Mouse (Mus musculus) v-Abl transformed pro-B cells (cell line): ENCODE results near the gene Atxn1.

ENCODE experiments used
- in situ Hi-C, 2 experiments: fragments of 400-800 bp; cut with MboI; formaldehyde crosslinking; loops; one replicate each; pipeline ENCODE4 v1.15.1; 2025; ENCODE audit not compliant: unreplicated experiment in 2 of 2

The Atxn1 gene

DNA sequence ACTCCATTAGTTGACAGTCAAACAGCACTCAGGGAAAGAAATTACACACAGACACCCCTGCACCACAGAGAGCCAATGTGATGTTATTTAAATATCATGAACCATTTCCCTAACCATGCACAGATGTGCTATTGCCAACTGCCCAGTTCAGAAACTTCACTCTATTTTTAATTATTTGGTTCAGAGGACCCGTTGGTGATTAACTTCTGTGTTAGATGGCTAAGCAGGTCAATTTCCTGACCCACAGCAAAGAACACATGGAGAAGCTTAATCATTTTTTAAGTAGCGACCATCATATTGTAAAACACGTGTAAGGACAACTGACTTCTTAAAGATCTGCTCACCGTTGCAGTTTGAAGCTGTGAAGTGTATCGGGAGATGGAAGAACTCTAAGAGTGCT, 26.7 kb downstream of the Atxn1 start:
- in situ Hi-C loops: no loop called here

DNA sequence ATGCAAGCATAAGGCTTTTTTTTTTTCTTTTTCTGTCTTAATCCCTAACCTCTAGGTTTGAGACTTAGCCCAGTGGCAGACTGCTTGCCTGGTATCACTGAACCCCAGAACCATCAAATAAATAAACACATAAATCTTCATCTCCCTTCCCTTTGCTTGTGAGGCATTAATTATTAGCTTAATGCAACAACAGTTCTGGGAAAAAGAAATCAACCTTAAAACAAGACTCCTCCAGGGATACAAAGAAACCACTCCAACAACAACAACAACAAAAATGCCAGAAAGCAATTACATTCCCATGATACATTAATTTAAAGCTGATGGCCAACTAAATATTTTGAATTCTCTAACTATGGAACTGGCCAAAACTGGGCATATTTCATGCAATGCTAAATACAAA, 28.0 kb downstream of the Atxn1 start:
- in situ Hi-C loops: no loop called here

DNA sequence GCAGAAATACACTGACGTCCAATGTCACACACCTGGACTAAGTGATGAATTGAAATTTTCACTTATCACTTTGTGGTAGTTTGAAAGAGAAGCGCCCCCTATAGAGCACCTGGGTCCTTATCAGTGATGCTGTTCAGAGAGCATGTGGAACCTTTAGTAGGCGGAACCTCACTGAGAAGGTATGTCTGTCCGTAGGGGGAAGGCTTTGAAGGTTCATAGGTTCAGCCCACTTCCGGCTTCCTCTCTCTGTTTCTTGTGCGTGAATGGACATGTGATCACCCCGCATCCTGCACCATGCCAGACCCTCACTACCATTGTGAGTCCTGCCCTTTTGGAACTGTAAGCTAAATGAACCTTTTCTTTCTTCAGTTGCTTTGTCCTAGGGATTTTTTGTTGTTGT, 29.0 kb downstream of the Atxn1 start:
- in situ Hi-C loops: no loop called here

DNA sequence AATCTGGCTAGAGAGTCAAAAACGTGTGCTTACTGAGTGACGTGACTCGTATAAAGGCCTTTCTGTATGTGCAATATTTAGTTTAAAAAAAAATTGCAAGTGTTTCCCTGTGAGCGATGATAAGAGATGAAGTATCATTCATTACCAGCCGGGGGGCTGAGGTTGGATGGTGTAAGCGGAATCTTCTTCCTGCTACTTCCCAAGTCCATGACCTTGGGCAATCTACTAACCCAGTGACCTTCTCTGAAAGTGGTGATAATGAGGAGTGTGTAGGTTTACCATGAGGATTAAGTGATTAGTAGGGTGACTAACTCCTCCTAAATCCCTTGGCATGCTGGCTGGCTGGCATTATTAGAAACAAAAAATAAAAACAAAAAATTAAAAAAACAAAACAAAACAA, 30.0 kb downstream of the Atxn1 start:
- in situ Hi-C loops: no loop called here

DNA sequence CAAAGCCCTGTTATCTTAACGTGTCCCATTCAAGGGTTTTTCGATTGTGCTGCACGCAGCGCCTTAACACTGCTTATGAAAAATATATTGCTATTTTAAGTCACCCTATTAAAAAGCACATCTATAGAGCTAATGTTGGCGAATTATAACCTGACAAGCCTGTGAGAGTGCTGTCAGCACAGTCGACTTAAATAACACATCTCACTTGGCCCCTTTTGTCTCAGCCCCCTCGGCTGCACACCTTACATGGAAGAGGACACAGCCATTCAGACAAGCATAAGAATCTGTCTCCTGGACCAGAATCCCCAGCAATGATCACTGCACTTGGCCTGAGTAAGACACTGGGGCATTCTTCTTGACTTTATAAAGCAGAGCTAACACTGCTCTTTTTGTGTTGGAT, 30.7 kb downstream of the Atxn1 start:
- in situ Hi-C loops: no loop called here

DNA sequence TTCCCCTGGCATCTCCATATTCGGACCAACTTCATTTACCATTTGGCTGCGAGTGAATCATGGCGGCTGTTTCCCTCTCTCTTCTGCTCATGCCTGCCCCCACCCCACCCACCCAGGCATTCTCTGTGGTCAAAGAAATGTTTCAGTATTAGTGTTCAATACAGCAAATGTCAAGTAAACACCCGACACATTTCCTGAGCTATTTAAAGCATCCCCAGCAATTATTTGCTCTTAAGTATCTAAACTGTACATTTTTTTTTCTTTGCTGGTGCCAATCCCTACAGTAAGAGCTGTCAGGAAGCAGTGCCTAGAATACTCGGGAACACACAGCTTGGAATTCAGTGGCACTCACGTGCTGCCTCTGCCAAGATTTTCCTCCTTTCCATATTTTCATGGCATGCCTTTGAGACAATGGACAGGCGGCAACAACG, 32.3 kb downstream of the Atxn1 start:
- in situ Hi-C loops: no loop called here

DNA sequence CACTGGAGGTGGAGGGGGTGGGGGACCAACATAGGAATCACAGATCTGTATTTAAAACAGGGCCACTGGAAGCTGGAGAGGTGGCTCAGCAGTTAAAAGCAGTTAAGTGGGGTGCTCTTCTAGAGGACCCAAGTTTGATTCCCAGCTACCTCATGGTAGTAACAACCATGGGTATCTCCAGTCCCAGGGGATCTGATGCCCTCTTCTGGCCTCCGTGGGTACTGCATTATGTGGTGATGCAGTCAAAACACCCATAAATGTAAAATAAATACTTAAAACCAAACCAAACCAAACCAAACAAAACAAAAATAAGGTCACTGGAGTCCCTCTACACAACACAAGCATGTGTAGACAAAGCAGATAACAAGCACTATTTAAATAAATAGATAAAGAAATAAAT, 32.9 kb downstream of the Atxn1 start:
- in situ Hi-C loops: no loop called here

DNA sequence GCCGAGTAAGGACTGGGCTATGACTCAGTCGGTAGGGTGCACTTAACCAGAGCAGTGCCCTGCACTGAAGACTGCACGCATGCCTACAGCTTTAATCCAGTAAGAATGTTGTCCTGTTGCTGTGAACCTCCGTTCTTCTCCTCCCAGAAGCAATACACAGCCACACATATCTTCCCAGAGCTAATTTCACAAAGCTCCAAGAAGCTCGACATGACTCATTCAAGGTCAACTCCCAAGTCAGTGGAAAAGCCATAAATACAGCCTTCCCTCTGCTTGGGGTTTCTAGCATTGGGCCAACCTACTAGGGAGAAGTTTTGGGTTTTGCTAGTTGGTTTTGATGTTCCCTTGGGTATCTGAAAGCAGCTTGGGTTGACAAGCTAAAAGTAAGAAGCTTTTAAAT, 33.6 kb downstream of the Atxn1 start:
- in situ Hi-C loops: no loop called here

DNA sequence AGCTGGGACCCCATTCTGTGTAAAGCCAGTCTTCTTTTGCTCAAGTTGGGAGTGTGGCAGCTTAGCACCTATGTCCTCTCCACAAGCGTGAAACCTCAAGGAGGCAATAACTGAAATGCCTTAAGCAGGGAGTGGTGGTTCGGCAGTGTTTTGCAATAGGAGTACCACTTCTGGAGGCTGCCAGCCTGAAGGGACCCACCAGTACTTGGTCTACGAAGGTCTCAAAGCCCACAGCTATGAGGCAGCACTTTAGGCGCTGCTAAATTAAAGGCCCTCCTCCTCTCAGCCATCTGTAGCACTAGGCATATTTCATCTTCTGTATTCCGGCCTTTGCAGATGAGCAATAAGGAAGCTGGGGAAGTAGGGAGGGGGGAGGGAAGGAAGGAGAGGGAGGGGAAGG, 35.1 kb downstream of the Atxn1 start:
- in situ Hi-C loops: no loop called here

DNA sequence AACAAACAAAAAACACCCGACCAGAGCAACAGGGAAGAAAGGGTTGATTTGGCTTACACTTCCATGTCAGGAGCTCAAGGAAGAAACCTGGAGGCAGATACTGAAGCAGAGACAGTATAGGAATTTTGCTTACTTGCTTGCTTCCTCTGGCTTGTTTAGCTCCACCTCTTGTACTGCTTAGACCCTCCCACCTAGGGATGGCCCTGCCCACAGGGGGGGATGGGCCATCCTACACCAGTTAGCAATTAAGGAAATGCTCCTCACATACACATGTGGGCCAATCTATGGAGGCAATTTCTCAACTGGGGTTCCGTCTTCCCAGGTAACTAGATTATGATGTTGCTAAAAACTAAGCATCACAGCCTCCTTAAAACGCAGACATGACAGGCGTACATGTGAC, 39.5 kb downstream of the Atxn1 start:
- in situ Hi-C loops: no loop called here

DNA sequence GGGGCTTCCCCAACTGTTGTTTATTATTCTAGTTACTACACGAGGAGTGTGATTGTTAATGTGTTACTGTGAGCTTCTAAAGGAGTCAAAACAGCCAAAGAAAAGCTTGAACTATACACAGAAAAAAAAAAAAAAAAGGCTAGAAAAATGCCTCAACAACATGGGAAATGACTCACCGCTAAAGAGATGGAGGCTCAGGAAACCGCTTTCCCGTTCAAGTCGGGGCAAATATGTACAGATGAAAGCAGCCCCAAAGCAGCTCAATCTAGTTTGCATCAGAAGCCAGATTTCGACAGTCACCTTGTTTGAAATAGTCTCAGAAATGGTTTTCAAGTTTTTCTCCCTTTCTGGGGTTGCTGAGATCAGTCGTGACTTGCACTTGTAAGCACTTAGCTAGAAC, 40.3 kb downstream of the Atxn1 start:
- in situ Hi-C loops: no loop called here

DNA sequence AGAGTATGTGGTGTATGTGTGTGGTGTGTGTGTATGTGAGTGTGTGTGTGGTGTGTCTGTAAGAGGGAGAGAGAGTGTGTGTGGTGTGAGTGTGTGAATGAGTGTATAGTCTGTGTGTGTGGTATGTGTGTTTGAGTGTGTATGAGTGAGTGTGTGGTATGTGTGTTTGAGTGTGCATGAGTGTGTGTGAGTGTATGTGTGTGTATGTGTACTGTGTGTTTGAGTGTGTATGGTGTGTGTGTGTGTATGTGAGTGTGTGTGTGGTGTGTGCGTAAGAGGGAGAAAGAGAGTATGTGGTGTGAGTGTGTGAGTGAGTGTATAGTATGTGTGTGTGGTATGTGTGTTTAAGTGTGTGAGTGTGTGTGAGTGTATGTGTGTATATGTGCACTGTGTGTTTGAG, 41.7 kb downstream of the Atxn1 start:
- in situ Hi-C loops: no loop called here

DNA sequence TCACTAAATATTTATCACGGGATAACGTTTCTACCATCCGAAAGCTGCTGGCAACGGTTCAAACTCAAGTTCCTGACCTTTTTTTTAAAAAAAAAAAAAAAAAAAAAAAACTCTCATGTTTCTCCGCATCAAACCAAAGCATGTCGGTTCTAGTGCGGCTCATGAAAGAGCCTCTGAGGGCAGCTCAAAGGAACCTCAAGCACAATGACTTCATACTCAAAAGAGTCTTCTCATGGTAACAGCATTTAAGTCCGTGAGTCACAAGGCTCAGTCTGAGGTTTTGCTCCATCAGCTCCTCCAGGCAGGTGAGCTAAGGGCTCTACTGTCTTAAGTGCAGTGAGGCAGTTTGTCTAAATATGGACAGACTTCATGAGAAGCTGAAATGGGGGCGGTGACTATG, 42.3 kb downstream of the Atxn1 start:
- in situ Hi-C loops: no loop called here

DNA sequence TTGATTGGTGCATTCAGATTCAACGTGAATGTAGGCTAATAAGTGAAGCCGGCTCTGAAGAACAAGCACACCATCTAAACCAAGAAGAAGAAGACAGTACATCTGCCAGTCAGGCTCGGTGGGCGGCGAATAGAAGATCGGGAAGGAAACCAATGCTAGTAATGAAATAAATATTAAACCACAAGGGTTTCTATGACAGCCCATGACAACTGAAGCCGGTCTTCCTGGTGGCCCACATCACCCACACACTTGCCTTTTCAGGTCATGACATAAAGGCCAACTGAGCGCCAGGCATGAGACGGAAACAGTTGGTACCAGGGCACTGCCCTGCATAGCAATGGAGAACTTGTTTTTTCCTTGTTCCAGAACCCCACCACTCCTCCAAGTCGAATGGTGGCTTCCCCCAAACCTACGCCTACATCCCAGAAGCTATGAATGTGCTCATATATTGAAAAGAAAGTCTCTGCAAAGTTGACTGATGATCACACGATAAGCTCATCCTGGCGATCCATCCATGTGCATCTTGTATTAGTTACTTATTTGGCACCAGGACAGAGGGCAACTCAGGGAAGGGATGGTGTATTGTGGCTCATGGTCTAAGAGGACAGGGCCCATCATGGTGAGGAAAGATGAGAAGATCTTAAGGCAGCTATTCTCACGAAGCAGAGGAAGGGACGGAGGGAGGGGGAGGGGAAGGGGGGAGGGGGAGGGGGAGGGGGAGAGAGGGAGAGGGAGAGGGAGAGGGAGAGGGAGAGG, 45.7 kb downstream of the Atxn1 start:
- in situ Hi-C loops: no loop called here

DNA sequence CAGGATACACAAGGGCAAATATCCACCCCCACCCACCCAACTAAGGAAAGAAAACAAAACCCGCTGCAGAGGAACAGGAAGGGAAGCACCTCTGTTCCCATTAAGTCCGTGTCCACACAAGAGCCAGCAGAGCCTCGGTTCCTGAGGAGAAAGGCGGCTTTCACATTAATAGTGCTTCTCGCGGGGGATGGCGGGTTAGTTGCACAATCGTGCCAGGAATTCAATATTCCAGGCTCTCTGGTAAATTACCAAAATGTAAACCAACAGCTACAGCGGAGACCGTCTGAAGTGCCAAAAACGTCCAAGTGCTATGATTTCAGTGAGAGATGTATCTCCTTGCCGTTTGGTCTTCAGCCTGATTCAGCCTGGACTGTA, 46.8 kb downstream of the Atxn1 start:
- in situ Hi-C loops: no loop called here

DNA sequence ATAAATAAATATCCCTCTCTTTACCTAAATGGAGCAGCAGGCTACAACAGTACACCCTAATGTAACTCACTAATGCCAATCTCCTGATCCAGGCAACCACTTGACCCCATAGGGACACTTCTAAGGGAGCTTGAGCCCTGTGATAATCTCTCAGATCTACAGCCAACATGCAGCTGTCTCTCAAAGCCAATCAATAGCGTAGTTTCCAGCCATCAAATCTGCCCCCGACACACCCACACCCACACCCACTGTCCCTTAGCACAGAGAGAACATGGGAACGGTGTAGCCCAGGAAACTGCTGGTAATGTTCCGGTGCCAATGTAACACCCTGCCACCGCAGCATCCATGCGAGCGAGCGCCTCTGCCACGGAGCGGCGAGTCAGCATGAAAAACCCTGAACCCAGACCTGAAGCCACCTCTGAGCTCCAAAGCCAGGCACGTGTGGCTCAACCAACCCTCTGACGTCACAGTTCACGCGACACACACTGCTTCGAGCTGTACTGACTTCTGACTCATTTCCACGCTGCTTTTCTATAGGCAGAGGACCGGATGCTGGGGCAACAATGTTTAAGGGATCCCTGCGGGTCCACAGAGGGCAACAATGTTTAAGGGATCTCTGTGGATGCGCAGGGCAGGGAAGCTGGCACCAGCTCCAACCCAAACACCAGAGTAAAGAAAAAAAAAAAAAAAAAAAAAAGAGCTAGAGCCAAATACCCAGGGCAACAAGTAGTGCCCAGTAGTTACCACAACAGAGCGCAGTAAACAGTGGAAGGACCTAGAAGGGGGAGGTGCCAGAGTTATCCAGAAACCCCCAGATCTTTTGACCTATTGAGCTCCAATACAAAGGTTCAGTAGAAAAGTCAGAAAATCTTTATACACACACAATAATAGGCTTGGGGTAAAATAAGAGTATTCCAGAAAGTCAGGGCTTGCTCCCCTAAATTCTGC, 47.5 kb downstream of the Atxn1 start:
- in situ Hi-C loops: no loop called here

DNA sequence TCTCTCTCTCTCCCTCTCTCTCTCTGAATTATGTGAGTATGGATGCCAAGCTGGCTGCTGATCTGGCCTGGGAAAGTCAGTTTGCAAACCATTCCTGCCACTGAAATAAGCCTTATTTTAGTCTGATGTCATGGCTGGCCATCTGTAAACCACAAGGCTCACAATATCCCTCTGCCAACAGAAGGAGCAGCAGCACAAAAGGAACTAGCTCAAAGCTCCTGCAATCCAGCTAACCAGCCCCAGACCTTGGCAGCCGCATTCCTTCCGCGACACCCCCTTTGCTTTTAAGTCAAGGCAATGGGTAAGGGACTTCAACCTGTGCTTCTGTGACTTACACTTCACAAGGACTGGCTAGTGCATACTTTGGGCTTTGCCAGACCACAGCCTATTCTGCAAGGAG, 48.9 kb downstream of the Atxn1 start:
- in situ Hi-C loops: no loop called here

DNA sequence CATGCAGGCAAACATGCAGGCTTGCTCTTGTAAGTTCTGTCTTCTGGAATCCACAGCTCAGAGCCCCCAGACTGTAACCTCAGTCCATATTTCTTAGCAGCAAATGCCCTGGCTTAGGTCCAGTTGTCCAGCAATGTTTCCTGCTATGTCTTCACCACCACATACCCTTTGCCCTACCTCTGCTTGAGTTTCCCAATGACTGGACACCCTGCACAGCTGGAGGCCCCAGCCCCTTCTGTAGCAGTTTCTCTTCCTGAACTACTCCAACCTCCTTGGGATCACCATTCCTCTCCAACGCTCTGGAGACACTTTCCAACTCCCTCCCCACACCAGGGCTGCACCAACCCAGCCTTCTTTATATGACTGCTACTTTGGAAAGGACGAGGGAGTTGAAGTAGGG, 49.8 kb downstream of the Atxn1 start:
- in situ Hi-C loops: no loop called here

DNA sequence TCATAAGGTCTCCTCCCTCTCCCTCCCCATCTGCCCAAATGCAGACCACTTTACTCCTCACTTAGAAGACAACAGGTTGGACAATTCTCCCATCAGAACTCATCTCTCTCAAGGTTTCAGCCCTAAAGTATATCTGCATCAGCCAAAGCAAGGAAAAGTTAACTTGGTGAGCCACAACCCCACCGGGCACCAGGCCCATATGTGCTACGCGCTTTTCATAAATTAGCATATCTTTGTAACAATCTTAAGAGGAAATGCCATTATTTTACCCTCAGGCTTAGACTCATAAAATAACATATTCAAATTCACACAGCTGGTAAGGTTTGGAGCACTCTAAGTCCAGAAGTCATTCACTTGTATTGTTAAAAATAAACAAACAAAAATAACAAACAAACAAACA, 50.7 kb downstream of the Atxn1 start:
- in situ Hi-C loops: no loop called here

DNA sequence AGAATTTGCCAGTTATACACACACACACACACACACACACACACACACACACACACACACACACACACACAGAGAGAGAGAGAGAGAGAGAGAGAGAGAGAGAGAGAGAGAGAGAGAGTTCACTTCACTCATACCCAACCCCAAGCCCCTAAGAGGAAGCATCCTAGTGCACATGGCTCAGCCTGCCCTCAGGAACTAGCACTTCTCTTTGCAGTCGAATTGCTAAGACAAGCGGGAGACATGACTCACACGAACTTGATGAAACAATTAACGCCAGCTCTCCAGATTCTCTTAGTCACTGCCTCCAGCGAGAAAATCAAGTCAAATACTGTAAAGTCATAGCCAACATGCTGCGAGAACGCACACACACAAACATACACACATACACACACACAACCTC, 53.0 kb downstream of the Atxn1 start:
- in situ Hi-C loops: no loop called here

DNA sequence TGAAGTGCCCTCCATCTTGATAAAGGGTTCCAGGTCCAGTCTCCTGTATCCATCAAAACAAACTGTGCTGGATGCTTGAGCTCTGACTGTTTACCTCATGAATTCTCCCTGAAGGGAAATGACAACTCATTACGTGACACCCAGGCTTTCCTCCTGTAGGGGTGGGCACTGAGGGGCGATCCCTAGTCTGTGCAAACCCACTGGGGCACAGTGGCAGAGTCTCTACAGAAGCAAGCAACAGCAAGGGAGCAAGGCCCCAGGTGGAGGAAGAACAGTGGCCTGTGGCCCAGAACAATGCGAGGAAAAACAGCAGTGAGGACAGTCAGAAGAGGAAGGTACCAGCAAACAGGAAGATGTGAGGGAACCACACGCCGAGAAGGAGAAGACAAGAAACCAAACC, 53.7 kb downstream of the Atxn1 start:
- in situ Hi-C loops: no loop called here

DNA sequence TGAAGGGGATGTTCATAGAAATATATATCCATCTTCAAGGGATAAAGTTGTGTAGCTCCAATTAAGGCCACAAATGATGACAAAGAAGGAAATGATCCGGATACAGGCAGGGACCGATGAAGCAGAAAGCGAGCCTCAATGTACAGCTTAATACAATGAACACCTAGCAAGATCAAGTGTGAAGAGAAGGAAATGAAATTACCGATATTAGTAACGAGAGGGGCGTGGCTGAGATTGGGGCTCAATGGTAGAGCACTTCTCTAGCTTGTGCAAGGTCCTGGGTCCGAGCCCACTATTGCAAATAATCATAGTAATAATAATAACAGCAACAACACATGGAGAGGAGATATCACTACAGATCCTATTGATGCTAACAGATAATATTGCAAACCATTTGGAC, 54.5 kb downstream of the Atxn1 start:
- in situ Hi-C loops: no loop called here
